Mouse (Mus musculus): ENCODE data around the gene Tmem59l.
"Not testable (repeated sequence)": the region's sequence is repeated elsewhere in the genome, so short reads cannot be mapped to it uniquely, and the experiment has no call there.

- not testable (repeated sequence) for TF ChIP-seq CTCF (conservative IDR thresholded peaks at IDR 0.05; ENCODE audit: insufficient read depth, insufficient read length, low read depth, low read length); POLR2A (IDR thresholded peaks at IDR 0.05; ENCODE audit: low read depth, low read length)
Observed at GRCm38 (mm10) chr8:70511174-70511573, 24.0 kb upstream of the Tmem59l start.

All from kidney, adult 2 months (tissue).